Mouse (Mus musculus) MEL (cell line): ENCODE results near the gene Slc4a7. TPM values are rescaled to one million over a fixed set of nuclear protein-coding genes. Genes with fewer than 3 reads are reported as not detected.
"Not testable (repeated sequence)": the region's sequence is repeated elsewhere in the genome, so short reads cannot be mapped to it uniquely, and the experiment has no call there.

ENCODE experiments used
- DNase-seq: peaks from one replicate; pipeline ENCODE4 v3.0.0; 2011; ENCODE audit warnings: low read depth, low spot score
- H3K27ac ChIP-seq: 2 replicates; pipeline ENCODE4 v1.5.1; 2012; ENCODE audit warnings: low read depth, mild to moderate bottlenecking, control low read depth, low read length, moderate library complexity; ENCODE audit not compliant: control insufficient read depth
- H3K27me3 ChIP-seq, 2 experiments: fragments of 150-350 bp in 1 of 2; sonication (generic) in 1 of 2; 2 replicates each; pipeline ENCODE4 v1.6.1; 2012; ENCODE audit warnings: low read length in 2 of 2, mild to moderate bottlenecking in 2 of 2, improper control_type of control experiment in 1 of 2, moderate library complexity in 1 of 2; ENCODE audit not compliant: insufficient read depth in 2 of 2, control insufficient read depth in 1 of 2
- H3K36me3 ChIP-seq, 2 experiments: 2 replicates each; pipeline ENCODE4 v1.6.1; 2012 to 2014; ENCODE audit warnings: low read length in 2 of 2, improper control_type of control experiment in 1 of 2, inconsistent platforms in 1 of 2, mild to moderate bottlenecking in 1 of 2; ENCODE audit not compliant: insufficient read depth in 2 of 2, control insufficient read depth in 1 of 2
- H3K4me1 ChIP-seq, 2 experiments: fragments of 150-350 bp in 1 of 2; sonication (generic) in 1 of 2; 2 replicates each; pipeline ENCODE4 v1.6.1; 2012; ENCODE audit warnings: low read length in 2 of 2, improper control_type of control experiment in 1 of 2, mild to moderate bottlenecking in 1 of 2; ENCODE audit not compliant: insufficient read depth in 2 of 2, control insufficient read depth in 1 of 2
- H3K4me3 ChIP-seq, 2 experiments: fragments of 150-350 bp in 1 of 2; sonication (generic) in 1 of 2; 2 replicates each; pipeline ENCODE4 v1.5.1; 2012; ENCODE audit warnings: low read depth in 2 of 2, low read length in 2 of 2, mild to moderate bottlenecking in 2 of 2, moderate library complexity in 2 of 2, control low read depth in 1 of 2, improper control_type of control experiment in 1 of 2; ENCODE audit not compliant: control insufficient read depth in 1 of 2, insufficient read depth in 1 of 2
- H3K79me2 ChIP-seq: 2 replicates; pipeline ENCODE4 v1.6.1; 2012; ENCODE audit warnings: mild to moderate bottlenecking, low read length, moderate library complexity; ENCODE audit not compliant: control insufficient read depth, poor library complexity, insufficient read depth
- H3K9ac ChIP-seq: 2 replicates; pipeline ENCODE4 v1.6.1; 2012; ENCODE audit warnings: low read depth, mild to moderate bottlenecking, control low read depth, low read length, moderate library complexity; ENCODE audit not compliant: control insufficient read depth, poor library complexity, severe bottlenecking
- H3K9me3 ChIP-seq: fragments of 150-350 bp; sonication (generic); replicated peaks from 2 replicates; pipeline ENCODE4 v1.6.1; 2012; ENCODE audit warnings: mild to moderate bottlenecking, low read length, improper control_type of control experiment, moderate library complexity; ENCODE audit not compliant: insufficient read depth
- BHLHE40 ChIP-seq: IDR thresholded peaks from 2 replicates; pipeline ENCODE4 v1.6.1; 2012; ENCODE audit warnings: low read depth, mild to moderate bottlenecking, inconsistent platforms, low read length, improper control_type of control experiment, borderline replicate concordance
- CHD1 ChIP-seq: IDR thresholded peaks from 2 replicates; pipeline ENCODE4 v1.6.1; 2012; ENCODE audit warnings: low read depth, mild to moderate bottlenecking, inconsistent platforms, low read length, improper control_type of control experiment
- E2F4 ChIP-seq: IDR thresholded peaks from 2 replicates; pipeline ENCODE4 v1.6.1; 2011; ENCODE audit warnings: low read depth, low read length, improper control_type of control experiment, borderline replicate concordance
- ELF1 ChIP-seq: IDR thresholded peaks from 2 replicates; pipeline ENCODE4 v1.6.1; 2014; ENCODE audit warnings: low read depth, mild to moderate bottlenecking, inconsistent platforms, low read length, improper control_type of control experiment, moderate library complexity
- EP300 ChIP-seq, 2 experiments: IDR thresholded peaks; 2 replicates each; pipeline ENCODE4 v1.6.1; 2011; ENCODE audit warnings: improper control_type of control experiment in 2 of 2, low read length in 2 of 2, low read depth in 1 of 2, mild to moderate bottlenecking in 1 of 2
- GABPA ChIP-seq: IDR thresholded peaks from 2 replicates; pipeline ENCODE4 v1.6.1; 2012; ENCODE audit warnings: low read depth, mild to moderate bottlenecking, inconsistent platforms, low read length, improper control_type of control experiment, moderate library complexity
- HCFC1 ChIP-seq: IDR thresholded peaks from 2 replicates; pipeline ENCODE4 v1.6.1; 2012; ENCODE audit warnings: low read depth, mild to moderate bottlenecking, inconsistent platforms, low read length, improper control_type of control experiment, moderate library complexity
- JUND ChIP-seq: IDR thresholded peaks from 2 replicates; pipeline ENCODE4 v1.6.1; 2011; ENCODE audit warnings: low read depth, mild to moderate bottlenecking, improper control_type of control experiment, low read length
- KAT2A ChIP-seq: conservative IDR thresholded peaks from 2 replicates; pipeline ENCODE4 v1.6.1; 2012; ENCODE audit warnings: low read depth, low read length, improper control_type of control experiment, inconsistent platforms
- MXI1 ChIP-seq: IDR thresholded peaks from 2 replicates; pipeline ENCODE4 v1.6.1; 2011; ENCODE audit warnings: mild to moderate bottlenecking, low read depth, low read length, improper control_type of control experiment
- MYC ChIP-seq: IDR thresholded peaks from 2 replicates; pipeline ENCODE4 v1.6.1; 2011; ENCODE audit warnings: low read depth, mild to moderate bottlenecking, low read length, improper control_type of control experiment, moderate library complexity
- NELFE ChIP-seq: IDR thresholded peaks from 2 replicates; pipeline ENCODE4 v1.6.1; 2011; ENCODE audit warnings: low read depth, low read length, improper control_type of control experiment
- NRF1 ChIP-seq: IDR thresholded peaks from 2 replicates; pipeline ENCODE4 v1.6.1; 2014; ENCODE audit warnings: low read depth, mild to moderate bottlenecking, inconsistent platforms, low read length, improper control_type of control experiment, moderate library complexity; ENCODE audit not compliant: poor library complexity, insufficient read depth, severe bottlenecking
- POLR2A ChIP-seq, 2 experiments: IDR thresholded peaks; 2 replicates each; pipeline ENCODE4 v1.6.1; 2011 to 2012; ENCODE audit warnings: low read length in 2 of 2, mild to moderate bottlenecking in 2 of 2, control low read depth in 1 of 2, improper control_type of control experiment in 1 of 2, low read depth in 1 of 2, moderate library complexity in 1 of 2; ENCODE audit not compliant: control insufficient read depth in 1 of 2, insufficient read depth in 1 of 2, poor library complexity in 1 of 2
- POLR2AphosphoS5 ChIP-seq: IDR thresholded peaks from 2 replicates; pipeline ENCODE4 v1.6.1; 2012; ENCODE audit warnings: low read depth, borderline replicate concordance, mild to moderate bottlenecking, inconsistent platforms, low read length, moderate library complexity, mixed read lengths
- RAD21 ChIP-seq: IDR thresholded peaks from 2 replicates; pipeline ENCODE4 v1.6.1; 2011; ENCODE audit warnings: mild to moderate bottlenecking, low read depth, low read length, improper control_type of control experiment
- RCOR1 ChIP-seq: IDR thresholded peaks from 2 replicates; pipeline ENCODE4 v1.6.1; 2012; ENCODE audit warnings: low read depth, mild to moderate bottlenecking, inconsistent platforms, low read length, improper control_type of control experiment
- SIN3A ChIP-seq: IDR thresholded peaks from 2 replicates; pipeline ENCODE4 v1.6.1; 2012; ENCODE audit warnings: low read length, improper control_type of control experiment, inconsistent platforms
- TBP ChIP-seq: IDR thresholded peaks from 2 replicates; pipeline ENCODE4 v1.8.0; 2011; ENCODE audit warnings: low read depth, low read length, improper control_type of control experiment
- UBTF ChIP-seq: IDR thresholded peaks from 2 replicates; pipeline ENCODE4 v1.6.1; 2012; ENCODE audit warnings: low read depth, mild to moderate bottlenecking, inconsistent platforms, low read length, improper control_type of control experiment, moderate library complexity, borderline replicate concordance; ENCODE audit not compliant: insufficient read depth
- ZC3H11A ChIP-seq: IDR thresholded peaks from 2 replicates; pipeline ENCODE4 v1.6.1; 2012; ENCODE audit warnings: low read depth, mild to moderate bottlenecking, inconsistent platforms, low read length, improper control_type of control experiment
- ZKSCAN1 ChIP-seq: IDR thresholded peaks from 2 replicates; pipeline ENCODE4 v1.6.1; 2012; ENCODE audit warnings: low read depth, mild to moderate bottlenecking, inconsistent platforms, low read length, improper control_type of control experiment, moderate library complexity
- ZNF384 ChIP-seq: IDR thresholded peaks from 2 replicates; pipeline ENCODE4 v1.6.1; 2012; ENCODE audit warnings: low read depth, mild to moderate bottlenecking, inconsistent platforms, low read length, improper control_type of control experiment
- polyA plus RNA-seq, 2 experiments: library from polyadenylated mRNA; stranded (reverse) in 1 of 2; unstranded in 1 of 2; fragments of >175 nt in 1 of 2; fragments of >200 nt in 1 of 2; gene quantifications; 2 replicates each; pipeline versions ENCODE4 v1.2.1 to v1.2.4; 2012; ENCODE audit warnings: low replicate concordance in 2 of 2, low read depth in 1 of 2; ENCODE audit not compliant: insufficient read length in 2 of 2, insufficient read depth in 1 of 2, missing spikeins in 1 of 2
- total RNA-seq: library from RNA; depleted of rRNA; stranded (reverse); fragments of 300-350 nt; gene quantifications from 2 replicates; pipeline ENCODE4 v1.2.3, GENCODE M21; 2012

Gene Slc4a7
- total and polyA plus RNA-seq, 3 experiments, result 8.2 to 30.2 (median 12.8) TPM

DNA sequence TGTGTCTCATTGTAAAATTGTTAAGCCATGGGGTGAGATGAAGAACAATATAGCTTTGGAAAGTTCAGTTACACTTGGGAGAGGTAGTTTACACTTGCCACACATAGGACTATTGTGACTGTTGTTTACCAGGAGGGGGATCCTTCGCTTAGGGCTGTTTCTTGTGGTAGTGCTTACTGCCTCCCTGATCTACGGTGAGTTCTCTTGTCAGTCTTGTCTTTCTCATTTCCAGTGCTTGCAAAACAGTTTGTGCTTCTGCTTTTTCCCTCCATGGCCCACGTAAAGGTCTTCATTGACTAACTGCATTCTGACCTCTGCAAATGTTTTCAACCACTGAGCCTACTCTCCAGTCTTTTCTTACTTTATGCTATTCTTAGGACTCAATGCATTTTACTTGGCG, 98.3 kb downstream of the Slc4a7 start:
- Histone ChIP-seq H3K79me2 (no peaks in the 10 kb centered on the region), H3K27ac (no peak overlapping the region), H3K36me3 (no peaks in the 10 kb centered on the region; a peak in 1 of 4 replicates), H3K9me3 (no peaks in the 10 kb centered on the region), H3K4me1 (no peaks in the 10 kb centered on the region), H3K27me3 (no peaks in the 10 kb centered on the region), H3K4me3 (no peak overlapping the region), H3K9ac (no peak overlapping the region)
- no peak for DNase-seq
- no peak for TF ChIP-seq MYC
- TF ChIP-seq BHLHE40, result no peak
- TF ChIP-seq KAT2A, result no peak
- TF ChIP-seq ZNF384, result no peak
- TF ChIP-seq POLR2A (IDR thresholded peaks at IDR 0.05; ENCODE audit: control insufficient read depth in 1 of 2, insufficient read depth in 1 of 2, low read depth in 1 of 2, low read length in 2 of 2, poor library complexity in 1 of 2), result no peak
- no peak for TF ChIP-seq HCFC1
- no peak for TF ChIP-seq ZKSCAN1
- TF ChIP-seq CHD1, result no peak
- no peak for TF ChIP-seq MXI1
- no peak for TF ChIP-seq JUND
- TF ChIP-seq ELF1, result no peak
- no peak for TF ChIP-seq ZC3H11A

- no peak overlapping the region for H3K4me3 ChIP-seq
- TF ChIP-seq EP300 (IDR thresholded peaks at IDR 0.05; ENCODE audit: low read depth in 1 of 2, low read length in 2 of 2), result no peak
- no peak for TF ChIP-seq E2F4
- TF ChIP-seq ELF1, result no peak
- TF ChIP-seq BHLHE40, result no peak
- TF ChIP-seq RCOR1, result no peak
- TF ChIP-seq RAD21, result no peak
- no peak for TF ChIP-seq POLR2AphosphoS5
- TF ChIP-seq UBTF, result no peak
- no peak for TF ChIP-seq GABPA
- TF ChIP-seq NRF1, result no peak
- no peak for TF ChIP-seq SIN3A
- TF ChIP-seq CHD1, result no peak
- TF ChIP-seq TBP, result no peak
- TF ChIP-seq NELFE, result no peak
- no peak for TF ChIP-seq KAT2A
- TF ChIP-seq, all 39 proteins: peak for 0
These were observed 98.7 kb downstream of the Slc4a7 start for GRCm38 (mm10) chr14:14800810-14801209.

GRCm38 (mm10) chr14:14803115-14803514, 101.0 kb downstream of the Slc4a7 start, which contains the start of gene Nek10:
TSS of gene Nek10 (plus strand) at chr14:14803415.
- not testable (repeated sequence) for H3K36me3 ChIP-seq, H3K27me3 ChIP-seq, DNase-seq, H3K4me1 ChIP-seq, H3K9me3 ChIP-seq, H3K4me3 ChIP-seq, H3K27ac ChIP-seq, H3K79me2 ChIP-seq, H3K9ac ChIP-seq

More at GRCm38 (mm10) chr14:14800810-14801209, 98.7 kb downstream of the Slc4a7 start:
- H3K9me3 ChIP-seq, result no peaks in the 10 kb centered on the region
- no peak overlapping the region for H3K27ac ChIP-seq
- H3K36me3 ChIP-seq, result no peaks in the 10 kb centered on the region; a peak in 1 of 4 replicates
- H3K4me1 ChIP-seq, result no peaks in the 10 kb centered on the region
- no peak for DNase-seq
- no peak overlapping the region for H3K9ac ChIP-seq
- H3K27me3 ChIP-seq, result no peaks in the 10 kb centered on the region
- H3K79me2 ChIP-seq, result no peaks in the 10 kb centered on the region
